Mouse (Mus musculus) T-cell, adult 66 days (primary cell): Measurements from ENCODE around the gene Scgb2b21. TPM values are rescaled to one million over a fixed set of nuclear protein-coding genes. Genes with fewer than 3 reads are reported as not detected.

Experiments
- total RNA-seq, 2 experiments: library from RNA; stranded (reverse); gene quantifications; 3 replicates in 1 of 2; 4 replicates in 1 of 2; pipeline ENCODE4 v1.2.4; 2023

The Scgb2b21 gene
- not detected for total RNA-seq

GRCm38 (mm10) chr7:33520358-33520757, at the start of gene Scgb2b21:
Scgb2b21 (minus strand) TSS chr7:33520458.

Other genes with a start within 250 kb of the Scgb2b21 start
- gene Scgb2b19, start 240.1 kb downstream of the Scgb2b21 start, total RNA-seq = not detected
- not detected for gene Scgb1b19, start 233.2 kb downstream of the Scgb2b21 start, total RNA-seq
- gene Scgb2b20, start 154.1 kb downstream of the Scgb2b21 start, total RNA-seq = not detected
- not detected for gene Scgb1b20, start 147.2 kb downstream of the Scgb2b21 start, total RNA-seq
- not detected for gene Scgb2b24, start 218.9 kb upstream of the Scgb2b21 start, total RNA-seq
- not detected for gene Scgb1b24, start 223.3 kb upstream of the Scgb2b21 start, total RNA-seq